Mouse (Mus musculus): Measurements from ENCODE around the gene Nr2f2. TPM values are rescaled to one million over a fixed set of nuclear protein-coding genes. Genes with fewer than 3 reads are reported as not detected.

The Nr2f2 gene
- polyA plus RNA-seq, 1 experiment from 2014 or later: 124 TPM

GRCm38 (mm10) chr7:70335411-70335810 lies 31.1 kb downstream of the Nr2f2 start:
- peak overlapping the region; percentile 65 for H3K9ac ChIP-seq (ENCODE audit: low read length)
- no peaks in the 10 kb centered on the region for H3K9me3 ChIP-seq (ENCODE audit: control insufficient read depth, low read length)
- H3K36me3 ChIP-seq (ENCODE audit: control insufficient read depth, insufficient read depth, low read length): no peaks in the 10 kb centered on the region
- H3K4me1 ChIP-seq (replicated peaks; ENCODE audit: control insufficient read depth, insufficient read depth, low read length): peaks cover 27% of the 10 kb centered on the region
- ATAC-seq (replicated peaks; ENCODE audit: low FRiP score): no peak
- WGBS: 7% methylated on average over 7 of the region's 7 CpGs
- H3K4me2 ChIP-seq (ENCODE audit: low read depth, low read length, severe bottlenecking): peak overlapping the region; percentile 67; the same call in 1 of the 2 replicates
- peaks cover 79% of the 10 kb centered on the region for H3K27me3 ChIP-seq (ENCODE audit: control insufficient read depth, insufficient read depth, low read length)
- no peak for DNase-seq (ENCODE audit: low spot score)
- H3K27ac ChIP-seq (ENCODE audit: low read depth, low read length): peak overlapping the region; percentile 69
- H3K4me3 ChIP-seq (ENCODE audit: low read depth, low read length): peak overlapping the region; percentile 38

GRCm38 (mm10) chr7:70334836-70335235 lies 31.7 kb downstream of the Nr2f2 start:
- Histone ChIP-seq H3K9me3 (ENCODE audit: control insufficient read depth, low read length) (no peaks in the 10 kb centered on the region), H3K4me1 (replicated peaks; ENCODE audit: control insufficient read depth, insufficient read depth, low read length) (peaks cover 26% of the 10 kb centered on the region), H3K27me3 (ENCODE audit: control insufficient read depth, insufficient read depth, low read length) (peaks cover 75% of the 10 kb centered on the region), H3K27ac (ENCODE audit: low read depth, low read length) (peak overlapping the region; percentile 69), H3K4me3 (ENCODE audit: low read depth, low read length) (peak overlapping the region; percentile 38), H3K36me3 (ENCODE audit: control insufficient read depth, insufficient read depth, low read length) (no peaks in the 10 kb centered on the region), H3K4me2 (ENCODE audit: low read depth, low read length, severe bottlenecking) (peak overlapping the region; percentile 67), H3K9ac (ENCODE audit: low read length) (peak overlapping the region; percentile 65)
- DNase-seq (ENCODE audit: low spot score): peak; percentile 90
- under 1% methylated on average over 17 of the region's 17 CpGs for WGBS
- ATAC-seq (replicated peaks; ENCODE audit: low FRiP score): peak; percentile 31

GRCm38 (mm10) chr7:70333851-70334250 lies 32.7 kb downstream of the Nr2f2 start:
- peaks cover 26% of the 10 kb centered on the region for H3K4me1 ChIP-seq (replicated peaks; ENCODE audit: control insufficient read depth, insufficient read depth, low read length)

GRCm38 (mm10) chr7:70332926-70333664 lies 33.4 kb downstream of the Nr2f2 start:
- H3K4me3 ChIP-seq (ENCODE audit: low read depth, low read length): peak overlapping the region; percentile 38
- no peaks in the 10 kb centered on the region for H3K36me3 ChIP-seq (ENCODE audit: control insufficient read depth, insufficient read depth, low read length)
- H3K4me1 ChIP-seq (replicated peaks; ENCODE audit: control insufficient read depth, insufficient read depth, low read length): peaks cover 26% of the 10 kb centered on the region
- DNase-seq (ENCODE audit: low spot score): no peak
- peak overlapping the region; percentile 69 for H3K27ac ChIP-seq (ENCODE audit: low read depth, low read length)
- peaks cover 63% of the 10 kb centered on the region for H3K27me3 ChIP-seq (ENCODE audit: control insufficient read depth, insufficient read depth, low read length)
- no peak for ATAC-seq (replicated peaks; ENCODE audit: low FRiP score)
- H3K4me2 ChIP-seq (ENCODE audit: low read depth, low read length, severe bottlenecking): peak overlapping the region; percentile 67
- 2% methylated on average over 14 of the region's 14 CpGs for WGBS
- H3K9ac ChIP-seq (ENCODE audit: low read length): peak overlapping the region; percentile 69
- H3K9me3 ChIP-seq (ENCODE audit: control insufficient read depth, low read length): no peaks in the 10 kb centered on the region

More at GRCm38 (mm10) chr7:70333851-70334250, 32.7 kb downstream of the Nr2f2 start:
- 2% methylated on average over 11 of the region's 11 CpGs for WGBS
- no peaks in the 10 kb centered on the region for H3K36me3 ChIP-seq (ENCODE audit: control insufficient read depth, insufficient read depth, low read length)
- no peaks in the 10 kb centered on the region for H3K9me3 ChIP-seq (ENCODE audit: control insufficient read depth, low read length)
- peak overlapping the region; percentile 69 for H3K27ac ChIP-seq (ENCODE audit: low read depth, low read length)
- ATAC-seq (replicated peaks; ENCODE audit: low FRiP score): no peak
- peak overlapping the region; percentile 67 for H3K4me2 ChIP-seq (ENCODE audit: low read depth, low read length, severe bottlenecking)
- H3K9ac ChIP-seq (ENCODE audit: low read length): peak overlapping the region; percentile 69
- no peak for DNase-seq (ENCODE audit: low spot score)
- peak overlapping the region; percentile 38 for H3K4me3 ChIP-seq (ENCODE audit: low read depth, low read length)
- peaks cover 69% of the 10 kb centered on the region for H3K27me3 ChIP-seq (ENCODE audit: control insufficient read depth, insufficient read depth, low read length)

- Histone ChIP-seq H3K36me3 (ENCODE audit: control insufficient read depth, insufficient read depth, low read length) (no peaks in the 10 kb centered on the region), H3K9me3 (ENCODE audit: control insufficient read depth, low read length) (no peaks in the 10 kb centered on the region), H3K27me3 (ENCODE audit: control insufficient read depth, insufficient read depth, low read length) (peaks cover 61% of the 10 kb centered on the region), H3K4me1 (replicated peaks; ENCODE audit: control insufficient read depth, insufficient read depth, low read length) (peaks cover 24% of the 10 kb centered on the region), H3K27ac (ENCODE audit: low read depth, low read length) (peak overlapping the region; percentile 69), H3K4me2 (ENCODE audit: low read depth, low read length, severe bottlenecking) (peak overlapping the region; percentile 67), H3K9ac (ENCODE audit: low read length) (peak overlapping the region; percentile 69), H3K4me3 (ENCODE audit: low read depth, low read length) (peak overlapping the region; percentile 38)
- WGBS: under 1% methylated on average over 26 of the region's 26 CpGs
- DNase-seq (ENCODE audit: low spot score): no peak
- ATAC-seq (replicated peaks; ENCODE audit: low FRiP score): no peak
These were observed 34.3 kb downstream of the Nr2f2 start for GRCm38 (mm10) chr7:70332064-70332850.

GRCm38 (mm10) chr7:70331243-70332063 lies 35.1 kb downstream of the Nr2f2 start:
- Histone ChIP-seq H3K9ac (ENCODE audit: low read length) (peak overlapping the region; percentile 69), H3K4me1 (replicated peaks; ENCODE audit: control insufficient read depth, insufficient read depth, low read length) (peaks cover 24% of the 10 kb centered on the region), H3K9me3 (ENCODE audit: control insufficient read depth, low read length) (no peaks in the 10 kb centered on the region), H3K27ac (ENCODE audit: low read depth, low read length) (peak overlapping the region; percentile 69), H3K36me3 (ENCODE audit: control insufficient read depth, insufficient read depth, low read length) (no peaks in the 10 kb centered on the region), H3K4me2 (ENCODE audit: low read depth, low read length, severe bottlenecking) (peak overlapping the region; percentile 67), H3K27me3 (ENCODE audit: control insufficient read depth, insufficient read depth, low read length) (peaks cover 65% of the 10 kb centered on the region), H3K4me3 (ENCODE audit: low read depth, low read length) (peak overlapping the region; percentile 38)
- WGBS: under 1% methylated on average over 44 of the region's 48 CpGs
- ATAC-seq (replicated peaks; ENCODE audit: low FRiP score): peak; percentile 66
- DNase-seq (ENCODE audit: low spot score): peak; percentile 87

GRCm38 (mm10) chr7:70330761-70331242 lies 35.7 kb downstream of the Nr2f2 start:
- peak overlapping the region; percentile 69 for H3K9ac ChIP-seq (ENCODE audit: low read length)
- H3K9me3 ChIP-seq (ENCODE audit: control insufficient read depth, low read length): no peaks in the 10 kb centered on the region
- peaks cover 24% of the 10 kb centered on the region for H3K4me1 ChIP-seq (replicated peaks; ENCODE audit: control insufficient read depth, insufficient read depth, low read length)
- no peaks in the 10 kb centered on the region for H3K36me3 ChIP-seq (ENCODE audit: control insufficient read depth, insufficient read depth, low read length)
- 0% methylated on average over 19 of the region's 19 CpGs for WGBS
- peak; percentile 82 for DNase-seq (ENCODE audit: low spot score)
- H3K4me3 ChIP-seq (ENCODE audit: low read depth, low read length): peak overlapping the region; percentile 38
- peak; percentile 53 for ATAC-seq (replicated peaks; ENCODE audit: low FRiP score)
- H3K27me3 ChIP-seq (ENCODE audit: control insufficient read depth, insufficient read depth, low read length): peaks cover 68% of the 10 kb centered on the region
- peak overlapping the region; percentile 67 for H3K4me2 ChIP-seq (ENCODE audit: low read depth, low read length, severe bottlenecking)
- peak overlapping the region; percentile 69 for H3K27ac ChIP-seq (ENCODE audit: low read depth, low read length)

GRCm38 (mm10) chr7:70330207-70330562 lies 36.4 kb downstream of the Nr2f2 start:
- Histone ChIP-seq H3K36me3 (ENCODE audit: control insufficient read depth, insufficient read depth, low read length) (no peaks in the 10 kb centered on the region), H3K4me3 (ENCODE audit: low read depth, low read length) (peak overlapping the region; percentile 38), H3K9me3 (ENCODE audit: control insufficient read depth, low read length) (no peaks in the 10 kb centered on the region), H3K4me1 (replicated peaks; ENCODE audit: control insufficient read depth, insufficient read depth, low read length) (peaks cover 24% of the 10 kb centered on the region), H3K4me2 (ENCODE audit: low read depth, low read length, severe bottlenecking) (peak overlapping the region; percentile 43), H3K27ac (ENCODE audit: low read depth, low read length) (peak overlapping the region; percentile 69), H3K27me3 (ENCODE audit: control insufficient read depth, insufficient read depth, low read length) (peaks cover 71% of the 10 kb centered on the region), H3K9ac (ENCODE audit: low read length) (peak overlapping the region; percentile 69)
- DNase-seq (ENCODE audit: low spot score) (peak; percentile 70), ATAC-seq (replicated peaks; ENCODE audit: low FRiP score) (no peak)
- WGBS: under 1% methylated on average over 12 of the region's 12 CpGs

Measured in forebrain, embryonic 11.5 days (tissue).